Mouse (Mus musculus) liver, embryonic 16.5 days (tissue): ENCODE measurements around the gene Dcaf10. TPM values are rescaled to one million over a fixed set of nuclear protein-coding genes. Genes with fewer than 3 reads are reported as not detected.
"Not testable (repeated sequence)": the region's sequence is repeated elsewhere in the genome, so short reads cannot be mapped to it uniquely, and the experiment has no call there.

Experiments used
- ATAC-seq: fragments of 200-750 bp; cut with Nextera tagmentation; 2 replicates; pipeline ENCODE4 v1.8.0; 2017; ENCODE audit warnings: low read depth, mild to moderate bottlenecking, moderate number of reproducible peaks, moderate library complexity
- H3K27ac ChIP-seq: fragments of 300-500 bp; sonication (generic); 2 replicates; pipeline ENCODE4 v1.5.1; 2014; ENCODE audit warnings: mild to moderate bottlenecking, low read length
- H3K27me3 ChIP-seq: fragments of 300-500 bp; sonication (generic); 2 replicates; pipeline ENCODE4 v1.6.1; 2014; ENCODE audit warnings: low read depth, low read length, mixed read lengths; ENCODE audit not compliant: control insufficient read depth, insufficient read depth
- H3K36me3 ChIP-seq: fragments of 300-500 bp; sonication (generic); 2 replicates; pipeline ENCODE4 v1.6.1; 2014; ENCODE audit warnings: mild to moderate bottlenecking; ENCODE audit not compliant: control insufficient read depth, insufficient read depth
- H3K4me1 ChIP-seq: fragments of 300-500 bp; sonication (generic); 2 replicates; pipeline ENCODE4 v1.6.1; 2014; ENCODE audit warnings: low read depth, low read length, mixed read lengths; ENCODE audit not compliant: control insufficient read depth
- H3K4me2 ChIP-seq: fragments of 300-500 bp; sonication (generic); 2 replicates; pipeline ENCODE4 v1.6.1; 2014; ENCODE audit warnings: low read depth, low read length, mixed read lengths
- H3K4me3 ChIP-seq: fragments of 300-500 bp; sonication (generic); 2 replicates; pipeline ENCODE4 v1.5.1; 2014; ENCODE audit warnings: low read depth, mild to moderate bottlenecking, low read length
- H3K9ac ChIP-seq: fragments of 300-500 bp; sonication (generic); 2 replicates; pipeline ENCODE4 v1.6.1; 2014; ENCODE audit warnings: low read depth, low read length
- H3K9me3 ChIP-seq: fragments of 300-500 bp; sonication (generic); replicated peaks from 2 replicates; pipeline ENCODE4 v1.6.1; 2016; ENCODE audit warnings: low read length; ENCODE audit not compliant: control insufficient read depth
- WGBS: fragments of 180-500 bp; shearing (Covaris S2); extraction: QIAGEN DNeasy Blood & Tissue Kit; methylation state at CpG from one replicate; pipeline ENCODE4 v1.1.7; 2014; ENCODE audit not compliant: insufficient replicate concordance; 5-methylcytosine and 5-hydroxymethylcytosine counted together
- polyA plus RNA-seq: library from polyadenylated mRNA; unstranded; fragments of >200 nt; fragmentation: Nextera tagmentation; extraction: Ambion mirVana; gene quantifications from 2 replicates; pipeline ENCODE4 v1.2.1, GENCODE M21; 2015

Gene Dcaf10
- polyA plus RNA-seq, 1 experiment from 2014 or later, result 6.2 TPM

DNA sequence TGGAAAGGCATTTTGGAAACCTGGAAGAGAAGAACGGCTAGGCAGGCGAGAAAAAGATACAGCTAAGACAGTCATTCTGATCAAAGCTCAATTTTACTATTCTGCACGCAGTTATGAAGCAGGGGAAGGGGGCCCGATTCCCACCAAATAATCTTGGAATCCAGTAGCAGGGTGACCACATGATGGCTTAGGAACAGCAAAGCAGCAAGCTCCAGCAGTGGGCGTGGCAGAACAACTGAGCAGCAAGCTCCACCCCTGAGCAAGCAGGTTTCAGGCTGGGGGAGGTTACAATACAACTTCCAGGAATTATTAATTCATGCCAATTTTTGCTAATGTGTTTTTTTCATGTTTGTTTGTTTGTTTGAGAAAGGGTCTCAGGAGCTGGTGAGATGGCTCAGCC is 45.4 kb downstream of the Dcaf10 start:
- not testable (repeated sequence) for H3K36me3 ChIP-seq, H3K4me3 ChIP-seq, H3K27ac ChIP-seq, H3K9me3 ChIP-seq, H3K9ac ChIP-seq, ATAC-seq, H3K4me2 ChIP-seq, H3K4me1 ChIP-seq, H3K27me3 ChIP-seq
- WGBS, result 76% methylated on average over 5 of the region's 5 CpGs

GRCm38 (mm10) chr4:45392099-45392498 is 50.2 kb downstream of the Dcaf10 start:
- ATAC-seq, result no peak
- H3K4me2 ChIP-seq, result no peak overlapping the region
- no peaks in the 10 kb centered on the region for H3K27me3 ChIP-seq
- peaks cover 5% of the 10 kb centered on the region; the same call in 1 of the 2 replicates for H3K36me3 ChIP-seq
- no peaks in the 10 kb centered on the region for H3K4me1 ChIP-seq
- H3K4me3 ChIP-seq, result no peak overlapping the region
- WGBS, result 54% methylated on average over 4 of the region's 4 CpGs
- no peaks in the 10 kb centered on the region for H3K9me3 ChIP-seq
- no peak overlapping the region for H3K27ac ChIP-seq
- H3K9ac ChIP-seq, result no peak overlapping the region

DNA sequence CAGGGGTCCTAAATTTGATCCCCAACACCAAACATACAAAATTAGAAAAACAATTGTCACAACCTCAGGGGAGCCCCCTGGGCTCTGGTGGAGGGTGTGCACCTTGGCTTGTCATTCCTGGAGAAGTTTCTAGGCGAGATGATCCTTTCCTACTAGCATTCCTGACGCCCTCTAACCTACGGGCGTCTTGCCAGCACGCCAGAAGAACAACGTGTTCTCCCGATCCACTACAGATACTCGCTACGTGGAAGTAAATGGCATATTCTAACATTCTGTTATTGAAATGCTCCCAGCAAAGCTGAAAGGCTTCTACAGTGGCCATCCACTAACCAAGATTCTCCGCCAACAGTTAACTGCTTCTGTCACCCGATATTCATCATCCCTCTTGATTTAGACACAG is 50.7 kb downstream of the Dcaf10 start:
- Histone ChIP-seq H3K27me3 (no peaks in the 10 kb centered on the region), H3K4me2 (no peak overlapping the region), H3K4me3 (no peak overlapping the region), H3K9ac (no peak overlapping the region), H3K9me3 (no peaks in the 10 kb centered on the region), H3K36me3 (peaks cover 5% of the 10 kb centered on the region; the same call in 1 of the 2 replicates), H3K4me1 (no peaks in the 10 kb centered on the region), H3K27ac (no peak overlapping the region)
- 62% methylated on average over 11 of the region's 11 CpGs for WGBS
- ATAC-seq, result no peak

DNA sequence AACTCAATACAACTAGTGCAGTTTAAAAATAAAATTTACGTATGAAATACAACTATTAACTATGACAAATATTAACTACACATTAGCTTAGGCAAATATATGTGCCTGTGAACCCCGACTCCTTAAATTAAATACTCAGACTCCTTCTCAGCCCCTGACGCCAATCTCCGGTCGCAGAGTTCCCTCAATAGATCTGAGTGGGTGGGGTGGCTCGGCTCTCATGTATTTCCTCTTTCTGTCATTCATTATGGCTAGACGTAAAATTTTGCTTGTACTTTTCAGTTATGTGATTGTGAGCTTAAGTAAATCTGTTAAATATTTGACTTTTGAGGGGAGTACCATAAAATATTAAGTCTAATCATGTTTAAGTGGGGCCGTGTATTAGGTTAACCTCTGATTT is 51.1 kb downstream of the Dcaf10 start:
- Histone ChIP-seq H3K9me3 (no peaks in the 10 kb centered on the region), H3K4me3 (no peak overlapping the region), H3K4me1 (no peaks in the 10 kb centered on the region), H3K27ac (no peak overlapping the region), H3K27me3 (no peaks in the 10 kb centered on the region), H3K4me2 (no peak overlapping the region), H3K36me3 (peaks cover 9% of the 10 kb centered on the region), H3K9ac (no peak overlapping the region)
- WGBS, result 33% methylated on average over 8 of the region's 8 CpGs
- no peak for ATAC-seq

DNA sequence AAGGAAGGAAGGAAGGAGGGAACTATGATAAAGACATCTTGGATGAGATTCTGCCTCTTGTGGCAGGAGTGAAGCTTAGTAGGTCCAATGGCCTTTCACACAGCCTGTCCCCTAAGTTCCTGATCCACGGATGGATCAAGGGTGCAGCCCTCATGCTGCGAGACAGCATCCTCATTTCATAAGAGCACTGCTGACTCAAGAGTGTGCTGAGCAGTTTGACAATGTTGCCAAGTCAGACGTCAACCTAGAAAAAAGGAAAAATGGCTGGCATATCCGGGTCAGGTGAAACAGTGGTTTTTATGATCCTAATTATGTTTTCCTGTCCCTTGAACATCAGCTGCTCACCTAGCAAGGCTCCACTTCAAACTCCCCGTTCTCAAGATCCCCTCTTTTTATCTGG is 51.8 kb downstream of the Dcaf10 start:
- Histone ChIP-seq H3K27me3 (no peaks in the 10 kb centered on the region), H3K4me2 (no peak overlapping the region), H3K27ac (no peak overlapping the region), H3K9ac (no peak overlapping the region), H3K36me3 (peaks cover 14% of the 10 kb centered on the region), H3K9me3 (no peaks in the 10 kb centered on the region), H3K4me3 (no peak overlapping the region), H3K4me1 (peaks cover under 1% of the 10 kb centered on the region; the same call in 1 of the 2 replicates)
- 65% methylated on average over 5 of the region's 5 CpGs for WGBS
- ATAC-seq, result no peak

DNA sequence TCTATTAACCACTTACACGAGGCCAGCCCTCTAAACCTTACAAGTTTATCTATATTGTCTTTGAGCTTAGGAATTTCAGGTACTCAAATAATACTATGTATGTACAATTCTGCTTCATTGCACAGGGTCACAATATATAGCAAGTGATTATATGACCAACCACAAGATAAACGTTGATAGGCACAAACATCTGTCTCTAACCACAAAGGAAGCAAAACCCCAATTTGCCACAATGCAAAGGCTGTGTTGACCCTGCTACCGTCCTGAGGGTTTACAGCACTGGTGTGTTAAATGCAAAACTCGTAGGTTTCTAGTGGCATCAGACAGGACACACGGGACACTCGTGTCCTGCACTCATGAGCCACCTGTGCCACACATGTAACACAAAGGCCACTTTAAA is 54.3 kb downstream of the Dcaf10 start:
- not testable (repeated sequence) for H3K4me3 ChIP-seq, ATAC-seq, H3K9me3 ChIP-seq, H3K4me2 ChIP-seq, H3K27me3 ChIP-seq, H3K9ac ChIP-seq, H3K27ac ChIP-seq, H3K4me1 ChIP-seq
- 24% methylated on average over 6 of the region's 6 CpGs for WGBS
- H3K36me3 ChIP-seq, result peaks cover 36% of the 10 kb centered on the region

GRCm38 (mm10) chr4:45398315-45398714 is 56.4 kb downstream of the Dcaf10 start:
- not testable (repeated sequence) for H3K27me3 ChIP-seq, ATAC-seq, H3K9me3 ChIP-seq, H3K9ac ChIP-seq, H3K4me3 ChIP-seq, H3K4me2 ChIP-seq, H3K27ac ChIP-seq
- peaks cover 18% of the 10 kb centered on the region for H3K4me1 ChIP-seq
- WGBS, result 75% methylated on average over 5 of the region's 5 CpGs
- peaks cover 46% of the 10 kb centered on the region for H3K36me3 ChIP-seq

DNA sequence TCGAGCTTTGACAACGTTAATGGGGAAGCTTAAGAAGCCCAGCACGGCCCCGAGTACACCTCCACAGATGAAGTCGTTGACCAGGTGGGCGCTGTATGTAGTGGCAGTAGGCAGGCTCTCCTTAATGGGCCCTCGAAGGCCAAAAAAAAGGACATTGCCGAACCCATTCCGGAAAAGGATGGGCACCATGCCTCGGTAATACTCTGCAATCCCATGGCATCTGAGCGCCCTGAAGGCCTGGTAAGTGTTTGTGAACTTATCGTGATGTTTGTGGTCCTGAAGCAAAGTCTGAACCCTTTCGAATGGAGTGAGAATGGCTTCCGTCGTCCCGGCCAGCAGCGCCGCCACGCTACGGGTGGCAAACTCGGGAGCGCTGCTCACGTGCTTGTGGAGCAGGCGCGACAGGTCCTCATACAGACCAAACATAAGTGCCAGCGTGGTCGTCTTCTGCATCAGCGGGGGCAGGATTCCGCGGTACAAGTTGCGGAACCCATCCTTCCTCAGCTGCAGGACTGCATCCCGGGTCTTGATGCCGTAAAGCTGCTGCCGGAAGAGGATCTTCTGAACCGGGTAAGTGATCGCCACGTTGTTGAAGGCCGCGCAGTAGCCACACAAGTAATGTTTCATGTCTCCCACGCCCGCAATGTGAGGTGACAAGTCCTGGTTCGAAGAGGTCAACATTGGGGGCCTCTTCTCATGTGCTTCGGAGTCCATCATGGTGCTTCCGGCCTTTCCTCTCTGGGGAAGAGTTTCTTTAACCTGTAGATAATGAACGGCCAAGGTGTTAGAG is 57.7 kb downstream of the Dcaf10 start:
- H3K36me3 ChIP-seq, result peaks cover 54% of the 10 kb centered on the region

DNA sequence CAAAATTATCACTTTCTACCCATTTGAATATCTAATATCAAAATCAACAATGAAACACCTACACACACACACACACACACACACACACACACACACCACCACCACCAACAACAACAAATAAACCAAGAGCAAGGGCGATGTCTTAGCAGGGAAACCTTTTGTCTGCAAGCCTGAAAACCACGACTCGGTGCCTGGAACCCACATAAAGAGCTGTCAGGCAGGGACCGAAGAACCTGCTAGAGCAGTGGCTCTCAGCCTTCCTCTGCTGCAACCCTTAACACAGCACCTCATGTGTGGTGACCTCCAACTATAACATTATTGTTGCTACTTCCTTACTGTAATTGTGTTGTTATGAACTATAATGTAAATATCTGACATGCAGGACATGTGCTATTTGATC is 60.4 kb downstream of the Dcaf10 start:
- peak overlapping the region; percentile 96 for H3K27ac ChIP-seq
- 54% methylated on average over 4 of the region's 4 CpGs for WGBS
- peak overlapping the region; percentile 40 for H3K4me3 ChIP-seq
- H3K9me3 ChIP-seq, result no peaks in the 10 kb centered on the region
- H3K27me3 ChIP-seq, result no peaks in the 10 kb centered on the region
- ATAC-seq, result no peak
- peaks cover 50% of the 10 kb centered on the region for H3K4me1 ChIP-seq
- H3K9ac ChIP-seq, result peak overlapping the region; percentile 53; the same call in 1 of the 2 replicates
- peaks cover 52% of the 10 kb centered on the region for H3K36me3 ChIP-seq
- H3K4me2 ChIP-seq, result peak overlapping the region; percentile 54

More for the DNA sequence above, 57.7 kb downstream of the Dcaf10 start:
- Histone ChIP-seq H3K27ac (no peak overlapping the region), H3K4me1 (peaks cover 30% of the 10 kb centered on the region), H3K27me3 (no peaks in the 10 kb centered on the region), H3K4me2 (no peak overlapping the region), H3K9ac (no peak overlapping the region), H3K9me3 (no peaks in the 10 kb centered on the region), H3K4me3 (no peak overlapping the region)
- WGBS, result 93% methylated on average over 45 of the region's 45 CpGs
- ATAC-seq, result no peak
